Mouse (Mus musculus): ENCODE data around the gene Ssmem1. TPM values are rescaled to one million over a fixed set of nuclear protein-coding genes. Genes with fewer than 3 reads are reported as not detected.

Gene Ssmem1
- polyA plus RNA-seq, 1 experiment = 0.09 TPM

- Histone ChIP-seq H3K4me3 (ENCODE audit: insufficient read depth, low read depth, low read length) (no peak within 1 kb of the TSS), H3K36me3 (ENCODE audit: control insufficient read depth, insufficient read depth, low read length) (no peaks in the 10 kb centered on the region), H3K27ac (ENCODE audit: insufficient read depth, low read depth, low read length) (no peak within 1 kb of the TSS), H3K27me3 (replicated peaks; ENCODE audit: control insufficient read depth, insufficient read depth, low read length) (no peaks in the 10 kb centered on the region; the same call in 1 of the 2 replicates), H3K4me1 (ENCODE audit: control insufficient read depth, insufficient read depth, low read length) (no peaks in the 10 kb centered on the region)
- DNase-seq = no peak
- 76% methylated on average over 11 of the region's 11 CpGs for WGBS
- TF ChIP-seq CTCF (conservative IDR thresholded peaks at IDR 0.05; ENCODE audit: insufficient read depth, insufficient read length, low read depth, low read length) (no peak), POLR2A (IDR thresholded peaks at IDR 0.05; ENCODE audit: low read depth, low read length) (no peak)
Observed at GRCm38 (mm10) chr6:30541009-30541799, 31.6 kb downstream of the Ssmem1 start, which contains the start of gene Cpa2. TSS of gene Cpa2 (plus strand) at chr6:30541582.

- Histone ChIP-seq H3K27ac (ENCODE audit: insufficient read depth, low read depth, low read length) (no peak overlapping the region), H3K4me1 (ENCODE audit: control insufficient read depth, insufficient read depth, low read length) (no peaks in the 10 kb centered on the region), H3K36me3 (ENCODE audit: control insufficient read depth, insufficient read depth, low read length) (no peaks in the 10 kb centered on the region), H3K4me3 (ENCODE audit: insufficient read depth, low read depth, low read length) (no peak overlapping the region), H3K27me3 (replicated peaks; ENCODE audit: control insufficient read depth, insufficient read depth, low read length) (no peaks in the 10 kb centered on the region; the same call in none of the 2 replicates)
- DNase-seq = no peak
- TF ChIP-seq CTCF (conservative IDR thresholded peaks at IDR 0.05; ENCODE audit: insufficient read depth, insufficient read length, low read depth, low read length) = no peak
- no peak for TF ChIP-seq POLR2A (IDR thresholded peaks at IDR 0.05; ENCODE audit: low read depth, low read length)
- WGBS = 92% methylated on average over 6 of the region's 6 CpGs
Observed at GRCm38 (mm10) chr6:30542277-30542676, 32.6 kb downstream of the Ssmem1 start.

DNA sequence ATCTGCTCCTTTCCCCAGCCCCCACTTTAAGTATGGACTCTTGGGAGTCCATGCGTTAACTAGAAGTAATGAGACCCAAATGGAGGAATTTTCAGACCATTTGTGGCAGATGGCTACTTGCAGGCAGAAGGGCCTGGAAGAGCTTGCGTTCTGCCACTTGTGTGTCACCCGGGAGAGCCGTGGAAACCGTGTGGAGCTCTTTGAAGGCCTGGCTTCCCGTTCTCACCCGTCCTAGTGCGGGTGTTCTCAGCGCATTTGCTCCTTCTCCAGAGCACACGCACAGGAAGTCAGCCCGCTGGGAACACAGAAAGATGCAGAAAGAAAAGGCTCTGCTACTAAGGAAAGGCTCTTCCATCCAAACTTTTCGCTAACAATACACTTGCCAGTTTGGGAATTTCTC is 33.4 kb downstream of the Ssmem1 start:
- H3K27me3 ChIP-seq (replicated peaks; ENCODE audit: control insufficient read depth, insufficient read depth, low read length) = no peaks in the 10 kb centered on the region; the same call in none of the 2 replicates
- no peak overlapping the region for H3K4me3 ChIP-seq (ENCODE audit: insufficient read depth, low read depth, low read length)
- WGBS = 75% methylated on average over 12 of the region's 12 CpGs
- H3K36me3 ChIP-seq (ENCODE audit: control insufficient read depth, insufficient read depth, low read length) = no peaks in the 10 kb centered on the region
- no peak overlapping the region for H3K27ac ChIP-seq (ENCODE audit: insufficient read depth, low read depth, low read length)
- no peaks in the 10 kb centered on the region for H3K4me1 ChIP-seq (ENCODE audit: control insufficient read depth, insufficient read depth, low read length)
- DNase-seq = no peak
- no peak for TF ChIP-seq CTCF (conservative IDR thresholded peaks at IDR 0.05; ENCODE audit: insufficient read depth, insufficient read length, low read depth, low read length)
- TF ChIP-seq POLR2A (IDR thresholded peaks at IDR 0.05; ENCODE audit: low read depth, low read length) = no peak

DNA sequence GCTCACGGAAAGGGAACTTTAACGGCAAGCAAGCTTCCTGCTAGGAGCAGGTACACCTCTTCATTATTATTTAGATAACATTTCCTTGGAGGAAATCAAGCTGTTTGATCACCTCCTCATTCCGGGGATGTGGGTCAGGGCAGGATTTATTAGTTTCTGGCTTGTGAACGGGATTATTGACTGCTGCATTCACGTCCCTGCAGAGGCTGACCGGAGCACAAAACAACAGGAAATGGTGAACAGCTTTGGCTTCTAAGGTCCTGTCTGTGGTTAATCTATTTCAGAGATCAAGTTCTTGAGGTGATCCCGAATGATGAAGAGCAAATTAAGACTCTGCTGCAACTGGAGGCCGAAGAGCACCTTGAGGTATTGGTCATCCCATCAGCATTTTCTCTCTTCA is 34.2 kb downstream of the Ssmem1 start:
- no peak for DNase-seq
- TF ChIP-seq POLR2A (IDR thresholded peaks at IDR 0.05; ENCODE audit: low read depth, low read length) (no peak), CTCF (conservative IDR thresholded peaks at IDR 0.05; ENCODE audit: insufficient read depth, insufficient read length, low read depth, low read length) (no peak)
- Histone ChIP-seq H3K27me3 (replicated peaks; ENCODE audit: control insufficient read depth, insufficient read depth, low read length) (no peaks in the 10 kb centered on the region; the same call in none of the 2 replicates), H3K4me1 (ENCODE audit: control insufficient read depth, insufficient read depth, low read length) (no peaks in the 10 kb centered on the region), H3K36me3 (ENCODE audit: control insufficient read depth, insufficient read depth, low read length) (no peaks in the 10 kb centered on the region), H3K27ac (ENCODE audit: insufficient read depth, low read depth, low read length) (no peak overlapping the region), H3K4me3 (ENCODE audit: insufficient read depth, low read depth, low read length) (no peak overlapping the region)
- 40% methylated on average over 8 of the region's 8 CpGs for WGBS

GRCm38 (mm10) chr6:30545689-30546088 is 36.0 kb downstream of the Ssmem1 start:
- H3K4me3 ChIP-seq (ENCODE audit: insufficient read depth, low read depth, low read length) = no peak overlapping the region

GRCm38 (mm10) chr6:30546571-30547273 is 37.1 kb downstream of the Ssmem1 start:
- no peak overlapping the region for H3K27ac ChIP-seq (ENCODE audit: insufficient read depth, low read depth, low read length)

More at GRCm38 (mm10) chr6:30545689-30546088, 36.0 kb downstream of the Ssmem1 start:
- H3K27ac ChIP-seq (ENCODE audit: insufficient read depth, low read depth, low read length) = no peak overlapping the region
- WGBS = 75% methylated on average over 7 of the region's 7 CpGs
- no peak for DNase-seq
- TF ChIP-seq CTCF (conservative IDR thresholded peaks at IDR 0.05; ENCODE audit: insufficient read depth, insufficient read length, low read depth, low read length) = no peak
- no peak for TF ChIP-seq POLR2A (IDR thresholded peaks at IDR 0.05; ENCODE audit: low read depth, low read length)
- H3K4me1 ChIP-seq (ENCODE audit: control insufficient read depth, insufficient read depth, low read length) = no peaks in the 10 kb centered on the region
- H3K36me3 ChIP-seq (ENCODE audit: control insufficient read depth, insufficient read depth, low read length) = no peaks in the 10 kb centered on the region
- H3K27me3 ChIP-seq (replicated peaks; ENCODE audit: control insufficient read depth, insufficient read depth, low read length) = no peaks in the 10 kb centered on the region; the same call in none of the 2 replicates

DNA sequence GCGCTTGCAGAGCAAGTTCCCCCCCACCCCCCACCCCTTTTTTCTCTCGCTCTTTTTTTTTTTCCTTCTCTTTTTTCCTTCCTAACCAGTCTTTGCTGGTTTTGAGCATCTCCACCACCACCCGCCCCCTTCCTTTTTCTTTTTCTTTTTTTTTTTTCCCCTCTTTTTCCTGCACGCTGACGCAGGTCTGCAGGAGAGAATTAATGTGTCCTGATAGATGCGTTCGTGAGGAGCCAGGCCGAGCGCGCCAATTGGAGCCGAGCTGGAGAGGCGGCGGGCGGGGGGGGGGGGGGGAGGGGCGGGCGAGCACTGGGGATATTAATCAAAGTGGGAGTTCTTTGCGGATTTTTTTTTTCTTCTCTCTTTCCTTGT is 37.6 kb downstream of the Ssmem1 start:
- Histone ChIP-seq H3K36me3 (ENCODE audit: control insufficient read depth, insufficient read depth, low read length) (no peaks in the 10 kb centered on the region), H3K4me3 (ENCODE audit: insufficient read depth, low read depth, low read length) (no peak overlapping the region; the same call in 1 of the 2 replicates), H3K27ac (ENCODE audit: insufficient read depth, low read depth, low read length) (no peak overlapping the region), H3K27me3 (replicated peaks; ENCODE audit: control insufficient read depth, insufficient read depth, low read length) (no peaks in the 10 kb centered on the region; the same call in 1 of the 2 replicates), H3K4me1 (ENCODE audit: control insufficient read depth, insufficient read depth, low read length) (no peaks in the 10 kb centered on the region)
- TF ChIP-seq POLR2A (IDR thresholded peaks at IDR 0.05; ENCODE audit: low read depth, low read length) = no peak
- TF ChIP-seq CTCF (conservative IDR thresholded peaks at IDR 0.05; ENCODE audit: insufficient read depth, insufficient read length, low read depth, low read length) = no peak
- 4% methylated on average over 17 of the region's 17 CpGs for WGBS
- DNase-seq = no peak

More at GRCm38 (mm10) chr6:30546571-30547273, 37.1 kb downstream of the Ssmem1 start:
- WGBS = 34% methylated on average over 17 of the region's 17 CpGs
- TF ChIP-seq CTCF (conservative IDR thresholded peaks at IDR 0.05; ENCODE audit: insufficient read depth, insufficient read length, low read depth, low read length) (no peak), POLR2A (IDR thresholded peaks at IDR 0.05; ENCODE audit: low read depth, low read length) (no peak)
- DNase-seq = no peak
- no peaks in the 10 kb centered on the region for H3K4me1 ChIP-seq (ENCODE audit: control insufficient read depth, insufficient read depth, low read length)
- H3K27me3 ChIP-seq (replicated peaks; ENCODE audit: control insufficient read depth, insufficient read depth, low read length) = no peaks in the 10 kb centered on the region; the same call in none of the 2 replicates
- H3K36me3 ChIP-seq (ENCODE audit: control insufficient read depth, insufficient read depth, low read length) = no peaks in the 10 kb centered on the region
- no peak overlapping the region; the same call in 1 of the 2 replicates for H3K4me3 ChIP-seq (ENCODE audit: insufficient read depth, low read depth, low read length)

All from kidney, adult 2 months (tissue).